Mouse (Mus musculus) ES-E14 (cell line): ENCODE data around the gene Fpgt. TPM values are rescaled to one million over a fixed set of nuclear protein-coding genes. Genes with fewer than 3 reads are reported as not detected.
A peak's percentile ranks its signal among the peaks of the same experiment; 100 is the strongest.

ENCODE experiments used
- DNase-seq: peaks from one replicate; pipeline ENCODE4 v3.0.0-alpha.2; 2013; ENCODE audit warnings: low read depth, low spot score
- H3K27ac ChIP-seq: 2 replicates; pipeline ENCODE4 v1.5.1; 2012; ENCODE audit warnings: low read depth, mild to moderate bottlenecking, low read length, moderate library complexity, mixed read lengths; ENCODE audit not compliant: poor library complexity, insufficient read depth, severe bottlenecking
- H3K36me3 ChIP-seq: 2 replicates; pipeline ENCODE4 v1.6.1; 2012; ENCODE audit warnings: mild to moderate bottlenecking, low read length, moderate library complexity, mixed read lengths; ENCODE audit not compliant: control insufficient read depth, poor library complexity, insufficient read depth, severe bottlenecking
- H3K4me1 ChIP-seq, 2 experiments: fragments of 150-350 bp in 1 of 2; sonication (generic) in 1 of 2; 2 replicates each; pipeline ENCODE4 v1.6.1; 2012; ENCODE audit warnings: low read length in 2 of 2, mild to moderate bottlenecking in 1 of 2, mixed read lengths in 1 of 2; ENCODE audit not compliant: control insufficient read depth in 2 of 2, insufficient read depth in 2 of 2, poor library complexity in 1 of 2
- H3K4me3 ChIP-seq, 2 experiments: fragments of 150-350 bp in 1 of 2; sonication (generic) in 1 of 2; 2 replicates each; pipeline ENCODE4 v1.5.1; 2012; ENCODE audit warnings: low read length in 2 of 2, low read depth in 1 of 2, mild to moderate bottlenecking in 1 of 2, mixed read lengths in 1 of 2; ENCODE audit not compliant: insufficient read depth in 1 of 2, poor library complexity in 1 of 2, severe bottlenecking in 1 of 2
- H3K9ac ChIP-seq: 2 replicates; pipeline ENCODE4 v1.6.1; 2012; ENCODE audit warnings: low read depth, mild to moderate bottlenecking, low read length, mixed read lengths; ENCODE audit not compliant: poor library complexity, insufficient read depth, severe bottlenecking
- H3K9me3 ChIP-seq: fragments of 150-350 bp; sonication (generic); 2 replicates; pipeline ENCODE4 v1.6.1; 2012; ENCODE audit warnings: low read depth, mild to moderate bottlenecking, low read length; ENCODE audit not compliant: control insufficient read depth, insufficient read depth
- CHD2 ChIP-seq: IDR thresholded peaks from 2 replicates; pipeline ENCODE4 v1.6.1; 2014; ENCODE audit warnings: mild to moderate bottlenecking, low read depth, low read length, inconsistent platforms
- HCFC1 ChIP-seq: IDR thresholded peaks from 2 replicates; pipeline ENCODE4 v1.6.1; 2012; ENCODE audit warnings: low read length, inconsistent platforms, borderline replicate concordance; ENCODE audit not compliant: insufficient read depth
- MAFK ChIP-seq: IDR thresholded peaks from 2 replicates; pipeline ENCODE4 v1.6.1; 2014; ENCODE audit warnings: mild to moderate bottlenecking, low read depth, low read length, inconsistent platforms; ENCODE audit not compliant: insufficient read depth
- ZC3H11A ChIP-seq: IDR thresholded peaks from 2 replicates; pipeline ENCODE4 v1.6.1; 2012; ENCODE audit warnings: low read depth, mild to moderate bottlenecking, inconsistent platforms, low read length, borderline replicate concordance
- ZNF384 ChIP-seq: IDR thresholded peaks from 2 replicates; pipeline ENCODE4 v1.6.1; 2012; ENCODE audit warnings: low read depth, low read length, inconsistent platforms
- in situ Hi-C, 2 experiments: fragments of 600-800 bp; cut with MboI; formaldehyde crosslinking; loops; one replicate each; pipeline ENCODE4 v1.15.1; 2025; ENCODE audit warnings: low sequenced_read_pairs in 2 of 2, inconsistent platforms in 1 of 2; ENCODE audit not compliant: unreplicated experiment in 2 of 2
- total RNA-seq: library from RNA; depleted of rRNA; stranded (reverse); fragments of 300-350 nt; gene quantifications from 2 replicates; pipeline ENCODE4 v1.2.3, GENCODE M21; 2012; rRNA removed

The Fpgt gene
- 13.6 and 14.2 TPM in 2 replicates for total RNA-seq

- H3K27ac ChIP-seq, result no peak within 1 kb of the TSS
- H3K4me1 ChIP-seq, result no peaks in the 10 kb centered on the region
- H3K9me3 ChIP-seq, result no peaks in the 10 kb centered on the region
- in situ Hi-C loops, result no loop called here
- peak; percentile 87 for DNase-seq
- peak within 1 kb of the TSS; percentile 71 to 80 for H3K4me3 ChIP-seq
- H3K36me3 ChIP-seq, result no peaks in the 10 kb centered on the region
- peak; percentile 85 for TF ChIP-seq HCFC1
- no peak for TF ChIP-seq ZNF384
- peak within 1 kb of the TSS; percentile 73 for H3K9ac ChIP-seq
These were observed at the start of gene Fpgt, which contains the start of gene Lrriq3 for GRCm38 (mm10) chr3:155093116-155093956. TSS of gene Fpgt (minus strand) at chr3:155093403. TSS of gene Lrriq3 (plus strand) at chr3:155093434.

GRCm38 (mm10) chr3:155141047-155141446 is 47.8 kb upstream of the Fpgt start:
- H3K9me3 ChIP-seq, result no peaks in the 10 kb centered on the region
- in situ Hi-C loops, result no loop called here
- H3K9ac ChIP-seq, result no peak overlapping the region
- no peaks in the 10 kb centered on the region for H3K4me1 ChIP-seq
- TF ChIP-seq ZC3H11A (no peak), ZNF384 (no peak), MAFK (no peak), HCFC1 (no peak), CHD2 (no peak)
- DNase-seq, result no peak
- H3K27ac ChIP-seq, result no peak overlapping the region
- H3K4me3 ChIP-seq, result no peak overlapping the region
- H3K36me3 ChIP-seq, result no peaks in the 10 kb centered on the region

GRCm38 (mm10) chr3:155137737-155138136 is 44.5 kb upstream of the Fpgt start:
- no peak for DNase-seq
- Histone ChIP-seq H3K36me3 (no peaks in the 10 kb centered on the region), H3K4me1 (no peaks in the 10 kb centered on the region), H3K9ac (no peak overlapping the region), H3K9me3 (no peaks in the 10 kb centered on the region), H3K4me3 (no peak overlapping the region), H3K27ac (no peak overlapping the region)
- in situ Hi-C loops, result no loop called here
- TF ChIP-seq MAFK, result no peak
- no peak for TF ChIP-seq CHD2
- no peak for TF ChIP-seq ZC3H11A
- no peak for TF ChIP-seq ZNF384
- TF ChIP-seq HCFC1, result no peak

- in situ Hi-C loops, result no loop called here
- H3K27ac ChIP-seq, result no peak overlapping the region
- no peaks in the 10 kb centered on the region for H3K4me1 ChIP-seq
- TF ChIP-seq CHD2, result no peak
- no peak for TF ChIP-seq ZC3H11A
- no peak for TF ChIP-seq ZNF384
- no peak for TF ChIP-seq HCFC1
- no peak for TF ChIP-seq MAFK
- no peaks in the 10 kb centered on the region for H3K9me3 ChIP-seq
- H3K9ac ChIP-seq, result no peak overlapping the region
- no peaks in the 10 kb centered on the region for H3K36me3 ChIP-seq
- H3K4me3 ChIP-seq, result no peak overlapping the region
- no peak for DNase-seq
These were observed 12.8 kb upstream of the Fpgt start for GRCm38 (mm10) chr3:155105957-155106356.

- H3K27ac ChIP-seq, result no peak overlapping the region
- in situ Hi-C loops, result no loop called here
These were observed 6.1 kb upstream of the Fpgt start for GRCm38 (mm10) chr3:155099266-155099665.

More at GRCm38 (mm10) chr3:155099266-155099665, 6.1 kb upstream of the Fpgt start:
- H3K9me3 ChIP-seq, result no peaks in the 10 kb centered on the region
- DNase-seq, result no peak
- H3K4me1 ChIP-seq, result no peaks in the 10 kb centered on the region
- no peaks in the 10 kb centered on the region for H3K36me3 ChIP-seq
- H3K9ac ChIP-seq, result no peak overlapping the region
- TF ChIP-seq MAFK (no peak), ZNF384 (no peak), ZC3H11A (no peak), CHD2 (no peak), HCFC1 (no peak)
- H3K4me3 ChIP-seq, result no peak overlapping the region
